Mouse (Mus musculus) lung, embryonic 16.5 days (tissue): Measurements from ENCODE around the gene Golph3l. TPM values are rescaled to one million over a fixed set of nuclear protein-coding genes. Genes with fewer than 3 reads are reported as not detected.
A peak's percentile ranks its signal among the peaks of the same experiment; 100 is the strongest.

Experiments used
- ATAC-seq: fragments of 200-750 bp; cut with Nextera tagmentation; 2 replicates; pipeline ENCODE4 v1.8.0; 2017; ENCODE audit warnings: low read depth, mild to moderate bottlenecking, moderate library complexity
- H3K27ac ChIP-seq: fragments of 300-500 bp; sonication (generic); 2 replicates; pipeline ENCODE4 v1.5.1; 2014; ENCODE audit warnings: mild to moderate bottlenecking, control low read depth, low read length
- H3K27me3 ChIP-seq: fragments of 300-500 bp; sonication (generic); 2 replicates; pipeline ENCODE4 v1.6.1; 2014; ENCODE audit warnings: low read depth, low read length, mixed read lengths; ENCODE audit not compliant: control insufficient read depth, insufficient read depth
- H3K36me3 ChIP-seq: fragments of 300-500 bp; sonication (generic); 2 replicates; pipeline ENCODE4 v1.6.1; 2014; ENCODE audit warnings: low read length; ENCODE audit not compliant: control insufficient read depth, insufficient read depth
- H3K4me1 ChIP-seq: fragments of 300-500 bp; sonication (generic); replicated peaks from 2 replicates; pipeline ENCODE4 v1.6.1; 2014; ENCODE audit warnings: low read length, mixed read lengths; ENCODE audit not compliant: control insufficient read depth, insufficient read depth
- H3K4me2 ChIP-seq: fragments of 300-500 bp; sonication (generic); 2 replicates; pipeline ENCODE4 v1.6.1; 2014; ENCODE audit warnings: low read depth, low read length, control low read depth
- H3K4me3 ChIP-seq: fragments of 300-500 bp; sonication (generic); 2 replicates; pipeline ENCODE4 v1.5.1; 2014; ENCODE audit warnings: mild to moderate bottlenecking, low read length, control low read depth
- H3K9ac ChIP-seq: fragments of 300-500 bp; sonication (generic); 2 replicates; pipeline ENCODE4 v1.6.1; 2014; ENCODE audit warnings: low read length, control low read depth
- H3K9me3 ChIP-seq: fragments of 300-500 bp; sonication (generic); 2 replicates; pipeline ENCODE4 v1.6.1; 2016; ENCODE audit warnings: low read length; ENCODE audit not compliant: control insufficient read depth
- WGBS: fragments of 180-500 bp; shearing (Covaris S2); extraction: QIAGEN DNeasy Blood & Tissue Kit; methylation state at CpG from one replicate; pipeline ENCODE4 v1.1.7; 2014; 5-methylcytosine and 5-hydroxymethylcytosine counted together
- polyA plus RNA-seq: library from polyadenylated mRNA; unstranded; fragments of >200 nt; fragmentation: Nextera tagmentation; extraction: Ambion mirVana; gene quantifications from 2 replicates; pipeline ENCODE4 v1.2.1, GENCODE M21; 2015

The Golph3l gene
- polyA plus RNA-seq, 1 experiment from 2014 or later: 35.1 TPM

DNA sequence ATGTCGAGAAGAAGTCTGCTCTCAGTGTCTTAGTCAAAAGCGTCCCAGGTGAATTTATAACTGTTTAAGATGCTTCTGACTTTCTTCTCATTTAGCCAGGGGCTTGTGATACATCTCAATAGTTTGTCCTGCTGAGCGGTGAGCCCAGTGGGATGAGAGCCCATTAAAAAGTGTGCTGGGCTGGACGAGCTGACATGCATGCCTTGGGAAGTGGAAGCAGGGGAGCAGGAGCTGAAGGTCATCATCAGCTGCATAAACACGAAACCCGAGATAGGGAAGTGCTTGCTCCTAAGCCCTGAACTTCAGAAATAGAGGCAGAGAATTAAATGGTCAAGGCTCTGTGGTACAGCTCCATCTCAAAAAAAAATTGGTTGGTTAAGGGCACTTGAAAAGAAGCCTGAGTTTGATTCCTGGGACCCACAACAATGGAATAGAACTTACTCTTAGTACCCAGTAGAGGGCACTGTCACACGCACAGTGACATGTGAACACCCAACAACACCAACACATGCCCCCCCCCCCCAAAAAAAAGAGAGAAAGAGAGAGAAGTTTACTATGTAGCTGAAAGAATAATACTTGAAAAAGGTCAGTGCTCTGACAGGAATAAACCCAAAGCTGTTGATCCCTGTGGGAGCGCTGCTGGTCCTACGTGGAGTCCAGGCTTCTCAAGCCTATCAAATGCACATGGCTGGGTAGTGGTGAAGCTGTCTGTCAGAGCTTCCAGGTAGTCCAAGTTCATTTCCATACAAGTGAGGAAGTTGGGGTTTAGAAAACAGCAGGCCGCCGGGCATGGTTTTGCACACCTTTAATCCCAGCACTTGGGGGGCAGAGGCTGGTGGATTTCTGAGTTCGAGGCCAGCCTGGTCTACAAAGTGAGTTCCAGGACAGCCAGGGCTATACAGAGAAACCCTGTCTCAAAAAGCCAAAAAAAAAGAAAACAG lies 44.2 kb downstream of the Golph3l start:
- H3K9me3 ChIP-seq: no peaks in the 10 kb centered on the region

GRCm38 (mm10) chr3:95635636-95636035 lies 46.9 kb downstream of the Golph3l start:
- Histone ChIP-seq H3K27ac (no peak overlapping the region), H3K9ac (no peak overlapping the region), H3K36me3 (peaks cover 23% of the 10 kb centered on the region), H3K4me2 (no peak overlapping the region), H3K9me3 (no peaks in the 10 kb centered on the region), H3K4me3 (no peak overlapping the region), H3K27me3 (no peaks in the 10 kb centered on the region), H3K4me1 (no peaks in the 10 kb centered on the region)
- WGBS: 67% methylated on average over 4 of the region's 4 CpGs
- no peak for ATAC-seq

More for the DNA sequence above, 44.2 kb downstream of the Golph3l start:
- ATAC-seq: peak; percentile 47; the same call in 1 of the 2 replicates
- Histone ChIP-seq H3K27ac (no peak overlapping the region), H3K27me3 (no peaks in the 10 kb centered on the region), H3K4me2 (no peak overlapping the region), H3K4me3 (no peak overlapping the region), H3K9ac (no peak overlapping the region), H3K4me1 (no peaks in the 10 kb centered on the region), H3K36me3 (peaks cover 43% of the 10 kb centered on the region)
- WGBS: 67% methylated on average over 12 of the region's 12 CpGs

GRCm38 (mm10) chr3:95636072-95636471 lies 47.3 kb downstream of the Golph3l start:
- no peak overlapping the region for H3K9ac ChIP-seq
- 61% methylated on average over 4 of the region's 4 CpGs for WGBS
- no peaks in the 10 kb centered on the region for H3K27me3 ChIP-seq
- H3K36me3 ChIP-seq: peaks cover 19% of the 10 kb centered on the region
- no peak for ATAC-seq
- H3K4me1 ChIP-seq: no peaks in the 10 kb centered on the region
- H3K4me2 ChIP-seq: no peak overlapping the region
- H3K9me3 ChIP-seq: no peaks in the 10 kb centered on the region
- H3K27ac ChIP-seq: no peak overlapping the region
- no peak overlapping the region for H3K4me3 ChIP-seq

- no peaks in the 10 kb centered on the region for H3K9me3 ChIP-seq
- ATAC-seq: no peak
- H3K4me1 ChIP-seq: no peaks in the 10 kb centered on the region
- no peak overlapping the region for H3K4me3 ChIP-seq
- H3K36me3 ChIP-seq: peaks cover 7% of the 10 kb centered on the region; the same call in 1 of the 2 replicates
- no peaks in the 10 kb centered on the region for H3K27me3 ChIP-seq
- no peak overlapping the region for H3K9ac ChIP-seq
- no peak overlapping the region for H3K27ac ChIP-seq
- no peak overlapping the region for H3K4me2 ChIP-seq
- 89% methylated on average over 1 of the region's 1 CpGs for WGBS
Observed at GRCm38 (mm10) chr3:95639694-95640093, 51.0 kb downstream of the Golph3l start.

- no peaks in the 10 kb centered on the region for H3K9me3 ChIP-seq
Observed at GRCm38 (mm10) chr3:95643097-95643496, 54.4 kb downstream of the Golph3l start.

DNA sequence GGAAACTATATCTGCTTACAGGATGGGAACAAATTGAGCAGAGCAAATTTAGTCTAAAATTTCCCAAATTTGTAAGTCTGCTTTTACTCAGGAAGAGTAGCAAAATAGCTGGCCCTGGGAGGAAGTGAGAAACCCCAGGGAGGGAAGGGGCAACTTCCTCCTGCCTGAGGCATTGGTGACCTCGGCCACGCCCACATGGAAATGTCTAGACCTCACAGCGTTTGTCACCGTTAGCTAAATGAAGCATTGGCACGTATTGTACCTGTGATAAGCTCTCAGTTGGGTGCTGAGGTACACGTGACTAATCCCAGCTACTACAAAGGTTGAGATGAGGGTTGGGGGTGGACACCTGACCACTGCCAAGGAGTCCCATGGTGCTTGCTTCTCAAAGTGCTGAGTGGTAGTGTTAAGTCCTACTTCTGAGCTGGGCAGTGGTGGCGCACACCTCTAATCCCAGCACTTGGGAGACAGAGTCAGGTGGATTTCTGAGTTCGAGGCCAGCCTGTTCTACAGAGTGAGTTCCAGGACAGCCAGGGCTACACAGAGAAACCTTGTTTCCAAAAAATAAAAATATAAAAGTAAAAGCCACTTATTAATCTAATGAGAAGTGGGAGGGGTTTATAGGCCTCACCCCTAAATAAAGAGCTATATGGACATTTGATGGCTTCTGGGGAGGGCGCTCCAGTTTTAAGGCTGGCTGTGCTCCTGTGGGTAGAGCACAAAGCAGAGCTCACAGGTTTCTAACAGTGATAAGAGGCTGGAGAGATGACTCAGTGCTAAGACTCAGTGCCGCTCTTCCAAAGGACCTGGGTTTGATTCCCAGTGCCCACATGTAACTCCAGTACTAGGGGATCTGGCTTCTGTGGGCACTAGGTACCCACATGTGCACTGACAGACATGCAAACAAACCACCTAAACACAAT lies 56.8 kb downstream of the Golph3l start:
- WGBS: 54% methylated on average over 10 of the region's 10 CpGs
- Histone ChIP-seq H3K9ac (no peak overlapping the region), H3K27ac (no peak overlapping the region), H3K4me1 (peaks cover 4% of the 10 kb centered on the region), H3K4me3 (no peak overlapping the region), H3K36me3 (no peaks in the 10 kb centered on the region), H3K4me2 (no peak overlapping the region), H3K27me3 (no peaks in the 10 kb centered on the region), H3K9me3 (no peaks in the 10 kb centered on the region)
- no peak for ATAC-seq

More at GRCm38 (mm10) chr3:95643097-95643496, 54.4 kb downstream of the Golph3l start:
- Histone ChIP-seq H3K27ac (no peak overlapping the region), H3K9ac (no peak overlapping the region), H3K4me2 (no peak overlapping the region), H3K36me3 (no peaks in the 10 kb centered on the region), H3K4me1 (no peaks in the 10 kb centered on the region), H3K27me3 (no peaks in the 10 kb centered on the region), H3K4me3 (no peak overlapping the region)
- WGBS: 67% methylated on average over 7 of the region's 7 CpGs
- ATAC-seq: no peak

- no peak overlapping the region for H3K4me3 ChIP-seq
- H3K4me2 ChIP-seq: no peak overlapping the region
- no peak overlapping the region for H3K9ac ChIP-seq
- H3K4me1 ChIP-seq: peaks cover 9% of the 10 kb centered on the region
- H3K27me3 ChIP-seq: no peaks in the 10 kb centered on the region
- WGBS: 89% methylated on average over 5 of the region's 5 CpGs
- H3K36me3 ChIP-seq: no peaks in the 10 kb centered on the region
- H3K9me3 ChIP-seq: no peaks in the 10 kb centered on the region
- no peak overlapping the region for H3K27ac ChIP-seq
- ATAC-seq: no peak
Observed at GRCm38 (mm10) chr3:95648016-95648415, 59.3 kb downstream of the Golph3l start.

GRCm38 (mm10) chr3:95650276-95651032 lies 61.7 kb downstream of the Golph3l start:
- Histone ChIP-seq H3K27ac (peak overlapping the region; percentile 23), H3K4me1 (peaks cover 9% of the 10 kb centered on the region), H3K4me3 (no peak overlapping the region), H3K36me3 (no peaks in the 10 kb centered on the region), H3K4me2 (no peak overlapping the region), H3K27me3 (no peaks in the 10 kb centered on the region), H3K9me3 (no peaks in the 10 kb centered on the region), H3K9ac (no peak overlapping the region)
- peak; percentile 23 for ATAC-seq
- WGBS: 46% methylated on average over 6 of the region's 6 CpGs
